Mouse (Mus musculus): ENCODE measurements around the gene Casq2. TPM values are rescaled to one million over a fixed set of nuclear protein-coding genes. Genes with fewer than 3 reads are reported as not detected.

Gene Casq2
- total and polyA plus RNA-seq, 2 experiments from 2014 or later = 1.1 to 5.3 TPM

DNA sequence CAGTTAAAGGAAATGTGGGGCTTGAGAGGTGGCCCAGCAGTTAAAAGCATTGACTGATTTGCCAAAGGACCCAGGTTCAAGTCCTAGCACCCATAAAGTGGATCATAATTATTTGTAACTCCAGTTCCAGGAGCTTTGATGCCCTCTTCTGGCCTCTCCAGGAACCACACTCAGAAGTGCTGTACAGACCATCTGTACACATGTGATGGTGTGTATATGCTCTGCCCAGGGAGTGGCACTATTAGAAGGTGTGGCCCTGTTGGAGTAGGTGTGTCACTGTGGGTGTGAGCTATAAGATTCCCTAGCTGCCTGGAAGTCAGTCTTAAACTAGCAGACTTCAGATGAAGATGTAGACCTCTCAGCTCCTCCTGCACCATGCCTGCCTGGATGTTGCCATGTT lies 34.7 kb downstream of the Casq2 start:
- Histone ChIP-seq H3K27ac (ENCODE audit: low read depth, low read length) (no peak overlapping the region), H3K4me2 (ENCODE audit: low read depth) (no peak overlapping the region), H3K9me3 (ENCODE audit: low read length) (no peaks in the 10 kb centered on the region), H3K27me3 (ENCODE audit: insufficient read depth, low read length) (no peaks in the 10 kb centered on the region), H3K36me3 (ENCODE audit: insufficient read depth) (no peaks in the 10 kb centered on the region), H3K9ac (no peak overlapping the region), H3K4me1 (ENCODE audit: insufficient read depth) (no peaks in the 10 kb centered on the region), H3K4me3 (ENCODE audit: low read depth, low read length) (no peak overlapping the region)
- DNase-seq (no peak), ATAC-seq (no peak)
- no peak for TF ChIP-seq CTCF (IDR thresholded peaks at IDR 0.05; ENCODE audit: low read depth)

GRCm38 (mm10) chr3:102122046-102122445 lies 35.8 kb downstream of the Casq2 start:
- ATAC-seq (no peak), DNase-seq (no peak)
- H3K4me2 ChIP-seq (ENCODE audit: low read depth) = no peak overlapping the region
- H3K27me3 ChIP-seq (ENCODE audit: insufficient read depth, low read length) = no peaks in the 10 kb centered on the region
- no peaks in the 10 kb centered on the region for H3K4me1 ChIP-seq (ENCODE audit: insufficient read depth)
- WGBS = 58% methylated on average over 7 of the region's 7 CpGs
- no peak overlapping the region for H3K9ac ChIP-seq
- H3K36me3 ChIP-seq (ENCODE audit: insufficient read depth) = no peaks in the 10 kb centered on the region
- no peaks in the 10 kb centered on the region for H3K9me3 ChIP-seq (ENCODE audit: low read length)
- no peak overlapping the region for H3K4me3 ChIP-seq (ENCODE audit: low read depth, low read length)
- peak; percentile 32 for TF ChIP-seq CTCF (IDR thresholded peaks at IDR 0.05; ENCODE audit: low read depth)
- H3K27ac ChIP-seq (ENCODE audit: low read depth, low read length) = no peak overlapping the region

- H3K27me3 ChIP-seq (ENCODE audit: insufficient read depth, low read length) = no peaks in the 10 kb centered on the region
- no peaks in the 10 kb centered on the region for H3K9me3 ChIP-seq (ENCODE audit: low read length)
- H3K27ac ChIP-seq (ENCODE audit: low read depth, low read length) = no peak overlapping the region
- ATAC-seq (no peak), DNase-seq (no peak)
- no peak overlapping the region for H3K4me2 ChIP-seq (ENCODE audit: low read depth)
- no peak overlapping the region for H3K9ac ChIP-seq
- TF ChIP-seq CTCF (IDR thresholded peaks at IDR 0.05; ENCODE audit: low read depth) = no peak
- H3K4me3 ChIP-seq (ENCODE audit: low read depth, low read length) = no peak overlapping the region
- WGBS = 66% methylated on average over 6 of the region's 6 CpGs
- no peaks in the 10 kb centered on the region for H3K4me1 ChIP-seq (ENCODE audit: insufficient read depth)
- no peaks in the 10 kb centered on the region for H3K36me3 ChIP-seq (ENCODE audit: insufficient read depth)
Observed at GRCm38 (mm10) chr3:102123654-102124053, 37.4 kb downstream of the Casq2 start.

GRCm38 (mm10) chr3:102125546-102125945 lies 39.3 kb downstream of the Casq2 start:
- Histone ChIP-seq H3K4me3 (ENCODE audit: low read depth, low read length) (no peak overlapping the region), H3K9me3 (ENCODE audit: low read length) (no peaks in the 10 kb centered on the region), H3K27ac (ENCODE audit: low read depth, low read length) (no peak overlapping the region), H3K27me3 (ENCODE audit: insufficient read depth, low read length) (no peaks in the 10 kb centered on the region), H3K9ac (no peak overlapping the region), H3K4me1 (ENCODE audit: insufficient read depth) (no peaks in the 10 kb centered on the region), H3K36me3 (ENCODE audit: insufficient read depth) (no peaks in the 10 kb centered on the region), H3K4me2 (ENCODE audit: low read depth) (no peak overlapping the region)
- ATAC-seq = no peak
- 23% methylated on average over 1 of the region's 1 CpGs for WGBS
- TF ChIP-seq CTCF (IDR thresholded peaks at IDR 0.05; ENCODE audit: low read depth) = no peak
- DNase-seq = no peak

DNA sequence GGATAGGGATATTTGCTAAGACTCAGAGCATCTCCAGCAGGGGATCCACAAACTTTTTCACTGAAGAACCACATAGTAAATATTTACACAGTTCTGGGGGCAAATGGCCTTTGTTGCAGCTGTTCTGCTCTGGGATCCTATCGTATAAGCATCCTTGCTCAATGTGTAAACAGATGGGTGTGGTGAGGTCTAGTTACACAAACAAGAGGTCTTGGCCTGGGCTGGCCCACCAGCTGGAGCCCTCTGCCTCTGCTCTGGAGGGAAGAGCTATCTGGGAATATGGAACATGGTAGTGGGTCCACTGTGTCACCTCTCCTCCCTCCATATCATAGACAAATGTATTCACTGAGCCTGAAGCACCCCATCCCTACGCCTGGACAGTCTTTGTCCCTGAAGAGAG lies 40.9 kb downstream of the Casq2 start:
- no peaks in the 10 kb centered on the region for H3K36me3 ChIP-seq (ENCODE audit: insufficient read depth)
- DNase-seq = no peak
- no peaks in the 10 kb centered on the region for H3K4me1 ChIP-seq (ENCODE audit: insufficient read depth)
- no peak overlapping the region for H3K9ac ChIP-seq
- ATAC-seq = no peak
- H3K4me2 ChIP-seq (ENCODE audit: low read depth) = no peak overlapping the region
- H3K4me3 ChIP-seq (ENCODE audit: low read depth, low read length) = no peak overlapping the region
- no peak overlapping the region for H3K27ac ChIP-seq (ENCODE audit: low read depth, low read length)
- WGBS = 94% methylated on average over 2 of the region's 2 CpGs
- H3K27me3 ChIP-seq (ENCODE audit: insufficient read depth, low read length) = no peaks in the 10 kb centered on the region
- H3K9me3 ChIP-seq (ENCODE audit: low read length) = no peaks in the 10 kb centered on the region
- no peak for TF ChIP-seq CTCF (IDR thresholded peaks at IDR 0.05; ENCODE audit: low read depth)

GRCm38 (mm10) chr3:102128242-102128641 lies 42.0 kb downstream of the Casq2 start:
- no peaks in the 10 kb centered on the region for H3K36me3 ChIP-seq (ENCODE audit: insufficient read depth)
- 94% methylated on average over 2 of the region's 2 CpGs for WGBS

GRCm38 (mm10) chr3:102130478-102130877 lies 44.3 kb downstream of the Casq2 start:
- H3K4me2 ChIP-seq (ENCODE audit: low read depth) = no peak overlapping the region
- ATAC-seq (no peak), DNase-seq (no peak)
- no peaks in the 10 kb centered on the region for H3K27me3 ChIP-seq (ENCODE audit: insufficient read depth, low read length)
- H3K4me3 ChIP-seq (ENCODE audit: low read depth, low read length) = no peak overlapping the region
- TF ChIP-seq CTCF (IDR thresholded peaks at IDR 0.05; ENCODE audit: low read depth) = peak; percentile 15; the same call in 1 of the 2 replicates
- no peak overlapping the region for H3K27ac ChIP-seq (ENCODE audit: low read depth, low read length)
- 0 out of 2 replicates have a peak, but pooled peaks cover 3% of the 10 kb centered on the region for H3K4me1 ChIP-seq (ENCODE audit: insufficient read depth)
- no peaks in the 10 kb centered on the region for H3K36me3 ChIP-seq (ENCODE audit: insufficient read depth)
- 59% methylated on average over 6 of the region's 6 CpGs for WGBS
- H3K9ac ChIP-seq = no peak overlapping the region
- H3K9me3 ChIP-seq (ENCODE audit: low read length) = no peaks in the 10 kb centered on the region

More at GRCm38 (mm10) chr3:102128242-102128641, 42.0 kb downstream of the Casq2 start:
- no peak for TF ChIP-seq CTCF (IDR thresholded peaks at IDR 0.05; ENCODE audit: low read depth)
- ATAC-seq (no peak), DNase-seq (no peak)
- Histone ChIP-seq H3K27ac (ENCODE audit: low read depth, low read length) (no peak overlapping the region), H3K9me3 (ENCODE audit: low read length) (no peaks in the 10 kb centered on the region), H3K9ac (no peak overlapping the region), H3K4me2 (ENCODE audit: low read depth) (no peak overlapping the region), H3K27me3 (ENCODE audit: insufficient read depth, low read length) (no peaks in the 10 kb centered on the region), H3K4me3 (ENCODE audit: low read depth, low read length) (no peak overlapping the region), H3K4me1 (ENCODE audit: insufficient read depth) (no peaks in the 10 kb centered on the region)

Data from forebrain, postnatal 0 days (tissue).